Mouse (Mus musculus) mature B cell (primary cell): ENCODE data around the gene Cnmd.

Experiments
- in situ Hi-C: fragments of 300-500 bp; cut with MboI; formaldehyde crosslinking; loops from 2 replicates; pipeline ENCODE4 v1.14.3; 2019

The Cnmd gene

DNA sequence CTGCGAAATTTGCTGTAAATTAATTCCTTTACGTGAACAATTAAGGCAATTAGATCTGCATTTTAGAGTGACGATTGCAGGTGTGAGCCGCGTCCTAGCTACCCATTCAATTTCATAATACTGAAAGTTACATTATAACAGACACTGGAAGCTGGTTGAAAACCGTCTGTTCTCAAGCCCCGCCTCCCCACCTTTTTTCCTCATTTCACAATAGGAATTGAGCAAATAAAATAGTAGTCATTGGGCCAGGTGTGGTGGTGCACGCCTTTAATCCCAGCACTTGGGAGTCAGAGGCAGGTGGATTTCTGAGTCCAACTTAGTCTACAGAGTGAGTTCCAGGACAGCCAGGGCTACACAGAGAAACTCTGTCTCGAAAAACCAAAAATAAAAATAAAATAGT lies 19.9 kb downstream of the Cnmd start:
- in situ Hi-C loops: no loop called here

DNA sequence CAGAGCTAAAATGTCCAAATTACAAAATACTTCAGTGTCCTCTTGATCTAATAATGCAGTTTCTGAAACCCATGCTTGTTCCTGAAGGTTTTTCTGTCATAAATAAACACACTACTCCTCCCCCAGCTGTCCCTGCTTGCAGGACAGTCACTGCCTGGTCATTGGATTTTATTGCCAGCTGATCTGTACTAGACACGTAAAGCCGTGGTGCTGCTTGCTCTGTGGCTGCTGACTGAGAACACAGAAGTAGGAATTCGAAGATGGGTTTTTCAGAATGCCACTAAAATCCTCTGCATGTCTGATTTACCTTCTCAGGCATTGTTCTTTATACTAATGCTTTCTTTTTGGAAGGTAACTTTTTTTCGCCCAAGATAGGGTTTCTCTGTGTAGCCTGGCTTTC lies 25.2 kb downstream of the Cnmd start:
- in situ Hi-C loops: no loop called here

DNA sequence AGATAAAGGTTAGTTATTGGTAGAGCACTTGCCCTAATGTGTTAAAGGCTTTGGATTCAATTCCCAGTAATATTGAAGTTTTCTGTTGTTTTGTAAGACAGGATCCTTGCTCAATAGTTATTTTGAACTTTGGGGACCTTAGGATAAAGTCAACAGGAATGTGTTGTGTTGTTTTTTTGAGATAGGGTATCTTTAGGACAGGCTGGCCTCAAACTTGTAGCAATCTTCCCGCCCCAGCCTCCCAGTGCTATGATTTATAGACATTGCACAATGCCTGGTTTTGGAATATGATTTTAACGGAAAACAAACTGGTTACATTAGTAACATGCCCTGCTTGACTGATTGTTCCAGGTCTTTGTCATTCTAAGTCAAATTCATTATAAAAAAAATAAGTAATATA lies 28.8 kb downstream of the Cnmd start:
- in situ Hi-C loops: no loop called here

DNA sequence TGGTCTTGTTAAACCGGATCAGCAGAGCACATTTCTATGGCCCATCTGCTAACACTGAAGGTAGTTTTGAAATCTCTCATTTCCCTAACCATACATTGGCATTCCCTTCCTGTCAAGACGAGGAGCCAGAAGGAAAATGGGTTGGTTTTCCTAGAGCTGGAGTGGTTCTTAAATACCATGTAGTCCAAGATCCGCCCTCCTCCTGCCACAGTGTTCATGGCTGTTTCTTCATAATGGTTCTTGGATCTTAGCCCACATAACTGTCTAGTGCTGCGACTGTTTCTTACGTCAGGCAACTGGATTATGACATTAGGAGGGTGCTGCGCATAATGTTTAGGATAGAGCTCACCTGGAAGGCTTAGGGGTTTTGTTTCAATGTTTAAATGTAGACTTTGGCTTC lies 29.6 kb downstream of the Cnmd start:
- in situ Hi-C loops: no loop called here

DNA sequence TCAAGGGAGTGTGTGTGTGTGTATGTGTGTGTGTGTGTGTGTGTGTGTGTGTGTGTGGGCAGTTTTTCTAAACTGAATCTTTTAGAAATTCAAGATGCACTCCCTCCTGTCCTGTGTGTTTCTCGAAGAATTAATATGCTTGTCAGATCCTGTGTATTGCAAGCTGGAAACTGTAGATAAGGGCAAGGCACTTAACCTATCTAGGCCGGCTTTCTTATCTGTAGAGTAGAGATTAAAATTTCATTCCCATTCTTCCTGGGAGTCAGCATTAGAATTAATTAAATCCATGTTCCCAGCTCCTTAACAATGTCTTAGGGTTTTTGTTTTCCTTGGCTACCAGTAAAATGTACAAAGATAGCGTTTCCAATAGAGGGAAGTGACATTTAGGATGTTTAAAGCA lies 40.8 kb downstream of the Cnmd start:
- in situ Hi-C loops: no loop called here

DNA sequence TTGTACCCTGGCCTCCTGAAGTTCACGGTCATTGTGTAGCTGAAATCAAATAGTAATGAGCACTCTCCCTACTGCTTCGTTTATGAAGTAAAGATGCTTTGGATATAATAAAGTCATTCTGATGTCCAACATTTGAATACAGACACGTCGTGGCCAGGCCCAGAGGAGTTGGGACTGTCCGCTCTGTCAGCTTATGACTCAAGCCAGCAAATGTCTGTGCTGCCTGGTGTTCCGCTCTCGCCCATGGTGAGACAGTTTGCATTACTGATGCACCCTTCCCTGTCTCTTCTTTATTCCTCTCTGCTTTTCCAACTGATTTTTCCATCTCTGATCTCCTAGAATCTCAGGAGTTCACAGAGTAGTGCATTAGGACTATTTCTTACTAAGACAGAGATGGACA lies 42.2 kb downstream of the Cnmd start:
- in situ Hi-C loops: no loop called here

DNA sequence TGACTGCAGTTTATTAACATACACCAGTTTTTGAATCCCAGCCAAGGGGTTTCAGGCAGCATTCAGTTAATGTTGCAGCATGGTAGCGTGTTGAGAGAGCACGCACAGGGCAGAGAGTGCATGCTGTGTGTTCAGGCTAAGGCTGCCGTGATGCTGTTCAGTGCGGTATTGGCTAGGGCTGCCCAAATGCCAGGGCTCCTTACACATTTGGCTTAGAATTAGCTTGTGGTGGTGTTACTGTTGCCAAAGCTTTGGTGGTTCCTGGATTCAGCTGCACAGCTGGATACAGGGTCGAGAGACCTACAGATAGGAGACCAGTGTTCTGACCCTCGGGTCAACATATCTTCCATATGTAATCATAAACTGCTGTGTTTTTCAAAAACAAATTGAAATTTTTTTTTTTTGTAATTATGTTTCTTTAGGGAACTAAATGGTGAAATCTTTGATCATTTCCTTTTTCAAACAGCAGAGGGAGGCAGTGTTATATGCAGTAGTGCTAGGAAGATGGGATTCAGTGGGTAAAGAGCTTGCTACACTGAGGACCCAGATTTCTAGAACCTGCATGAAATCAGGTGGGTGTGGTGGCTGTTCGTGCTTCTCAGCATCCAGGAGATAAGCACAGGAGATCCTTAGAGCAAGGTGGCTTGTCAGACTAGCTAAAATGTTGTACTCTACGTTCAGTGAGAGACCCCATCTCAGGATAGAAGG lies 44.7 kb downstream of the Cnmd start:
- in situ Hi-C loops: no loop called here

DNA sequence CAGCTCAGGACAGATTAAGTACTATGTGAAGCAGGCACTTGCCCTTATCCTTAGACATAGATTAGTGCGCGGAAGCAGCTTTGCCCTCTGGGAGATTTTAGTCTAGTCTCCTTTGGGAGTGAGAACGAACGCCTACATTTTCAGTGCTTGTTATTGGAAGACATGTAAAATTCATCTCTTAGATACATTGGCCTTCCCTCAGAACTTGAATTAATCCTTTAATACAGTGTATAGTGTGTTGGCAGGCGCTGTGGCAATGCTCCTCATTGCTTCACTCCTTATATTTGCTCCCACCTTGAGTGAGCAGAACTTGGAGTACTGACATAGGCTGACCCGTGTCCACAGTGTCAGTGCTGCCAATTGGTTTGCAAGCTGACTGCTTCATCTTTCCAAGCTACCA lies 53.7 kb downstream of the Cnmd start:
- in situ Hi-C loops: no loop called here

DNA sequence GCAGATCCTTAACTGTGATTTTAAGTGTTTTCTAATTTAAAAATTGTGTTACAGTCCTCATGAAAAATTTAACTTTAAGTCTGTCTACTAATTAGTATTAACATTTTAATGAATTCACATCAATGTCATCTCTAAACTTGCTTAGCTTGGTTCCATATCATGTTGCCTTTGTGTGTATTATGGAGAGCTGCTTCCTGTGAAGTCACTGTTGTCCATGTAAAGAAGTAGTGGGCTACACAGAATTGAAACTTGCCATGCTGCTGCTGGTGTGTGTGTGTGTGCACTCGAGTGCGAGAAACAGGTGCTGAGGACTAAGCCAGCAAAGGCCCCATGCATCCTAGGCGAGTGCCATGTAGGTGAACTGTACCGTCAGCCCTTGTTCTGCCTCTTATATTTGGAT lies 54.6 kb downstream of the Cnmd start:
- in situ Hi-C loops: no loop called here

DNA sequence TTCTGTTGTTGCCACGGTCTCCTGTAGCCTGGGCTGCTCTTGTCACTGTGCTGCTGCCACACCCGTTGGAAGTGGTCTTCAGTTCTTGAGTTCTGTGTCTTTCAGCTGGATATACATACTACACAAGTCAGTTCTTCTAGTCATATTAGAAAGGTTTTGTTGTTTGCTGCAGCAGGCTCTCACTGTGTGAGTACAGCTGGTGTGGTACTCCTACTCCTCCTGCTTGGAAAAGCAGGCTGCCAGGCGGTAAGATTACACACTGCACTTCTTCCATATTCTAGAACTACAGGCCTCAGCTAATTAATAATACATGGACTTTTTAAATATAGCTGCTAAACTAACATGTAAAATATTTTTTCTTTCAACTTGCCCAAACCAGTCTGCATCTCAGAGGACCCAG lies 55.1 kb downstream of the Cnmd start:
- in situ Hi-C loops: no loop called here

DNA sequence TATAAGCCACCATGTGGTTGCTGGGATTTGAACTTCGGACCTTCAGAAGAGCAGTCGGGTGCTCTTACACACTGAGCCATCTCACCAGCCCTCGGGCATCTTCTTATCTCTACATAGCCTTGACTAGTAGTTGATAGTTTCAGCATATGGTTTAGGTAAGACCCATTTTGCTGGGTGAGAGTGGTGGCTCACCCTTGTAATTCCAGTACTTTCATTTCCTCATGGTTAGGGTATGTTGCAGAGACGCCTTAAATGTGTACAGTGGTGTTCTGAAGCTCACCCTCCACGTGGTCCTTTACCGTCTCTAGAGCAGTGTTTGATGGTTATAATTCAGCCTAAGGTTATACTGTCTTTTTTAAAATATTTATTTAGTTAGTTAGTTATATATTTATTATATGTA lies 55.6 kb downstream of the Cnmd start:
- in situ Hi-C loops: no loop called here

DNA sequence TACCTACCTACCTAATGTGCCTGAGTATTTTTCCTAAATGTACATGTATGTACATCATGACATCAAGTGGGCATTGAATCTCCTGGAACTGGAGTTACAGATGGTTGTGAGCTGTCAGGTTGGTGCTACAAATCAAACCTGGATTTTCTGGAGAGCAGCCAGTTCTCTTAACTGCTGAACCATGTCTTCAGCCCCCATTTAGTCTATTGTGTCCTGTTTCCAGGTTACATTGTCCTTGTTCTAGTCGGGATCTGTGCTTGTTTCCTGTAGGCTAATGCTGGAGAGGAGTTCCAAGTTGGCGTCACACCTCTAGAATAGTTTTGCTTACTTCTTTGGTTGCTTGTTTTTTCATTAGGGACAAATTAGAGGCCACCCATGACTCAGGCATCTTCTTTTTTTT lies 56.1 kb downstream of the Cnmd start:
- in situ Hi-C loops: no loop called here

DNA sequence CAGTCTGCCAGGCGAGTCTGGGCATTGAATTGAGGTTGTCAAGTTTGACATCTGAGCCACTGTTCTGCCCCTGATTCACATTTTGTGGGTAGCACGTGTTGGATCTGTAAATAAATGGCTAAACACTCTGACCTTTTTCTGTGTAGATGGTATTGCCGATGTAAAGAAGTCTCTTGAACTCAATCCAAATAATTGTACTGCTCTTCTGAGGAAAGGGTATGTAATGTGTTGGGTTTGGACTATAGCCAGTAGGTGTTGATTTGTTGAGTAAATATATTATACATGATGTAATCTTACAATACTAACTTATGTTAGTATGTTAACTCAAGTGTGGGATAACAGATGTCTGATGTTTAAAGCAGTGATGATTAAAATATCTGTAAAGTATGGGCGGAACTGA lies 65.4 kb downstream of the Cnmd start:
- in situ Hi-C loops: no loop called here

DNA sequence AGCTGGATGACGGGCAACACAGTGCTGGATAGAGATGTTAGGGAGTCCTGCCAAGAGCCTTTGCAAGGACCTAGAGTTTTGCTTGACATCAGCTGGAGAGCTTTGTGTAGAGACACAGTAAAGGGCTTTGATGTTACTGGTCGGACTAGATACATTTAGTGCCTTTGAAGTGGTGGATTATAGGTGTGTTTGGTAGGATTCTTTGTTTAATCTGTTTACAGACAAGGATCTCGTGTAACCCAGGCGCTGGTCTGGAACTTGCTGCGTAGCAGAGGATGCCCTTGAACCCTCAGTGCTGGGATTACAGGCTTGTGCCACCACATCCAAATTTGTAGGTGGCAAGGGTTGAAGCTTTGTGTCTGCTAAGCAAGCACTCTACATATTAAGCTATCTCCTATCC lies 67.9 kb downstream of the Cnmd start:
- in situ Hi-C loops: no loop called here

DNA sequence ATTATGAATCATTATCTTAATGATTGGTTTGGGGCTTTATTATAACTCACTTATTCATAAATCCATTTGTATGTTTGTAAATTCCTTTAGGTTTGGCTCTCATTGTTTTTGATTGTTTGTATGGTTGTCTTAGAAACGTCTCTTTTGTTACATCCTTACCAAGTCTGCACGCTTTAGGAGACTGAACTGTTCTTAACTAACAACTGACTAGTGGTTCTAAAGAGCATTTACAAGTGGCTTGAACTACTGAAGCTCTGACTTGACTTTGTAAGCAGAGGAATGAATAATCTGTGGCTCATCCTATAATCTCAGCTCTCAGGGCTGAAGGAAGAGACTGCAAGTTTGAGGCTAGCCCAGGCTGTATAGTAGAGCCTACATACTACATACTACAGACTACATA lies 70.4 kb downstream of the Cnmd start:
- in situ Hi-C loops: no loop called here

DNA sequence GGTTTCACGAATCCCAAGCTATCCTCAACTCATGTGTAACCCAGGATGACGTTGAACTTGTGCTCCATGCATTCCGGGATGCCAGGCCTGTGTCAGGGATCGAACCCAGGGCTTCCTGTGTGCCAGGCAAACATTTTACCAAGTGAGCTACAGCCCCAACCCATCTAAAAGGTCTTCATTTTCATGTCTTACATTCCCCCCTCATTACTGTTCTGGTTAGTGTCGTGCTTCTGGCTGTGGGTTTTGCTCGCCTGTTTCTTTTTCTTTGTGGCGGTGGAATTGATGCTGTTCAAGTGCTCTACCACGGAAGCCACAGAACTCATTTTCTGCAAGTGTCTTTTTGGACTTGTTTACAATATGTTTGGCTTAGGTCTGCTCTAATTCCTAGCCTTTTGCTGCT lies 71.1 kb downstream of the Cnmd start:
- in situ Hi-C loops: no loop called here

DNA sequence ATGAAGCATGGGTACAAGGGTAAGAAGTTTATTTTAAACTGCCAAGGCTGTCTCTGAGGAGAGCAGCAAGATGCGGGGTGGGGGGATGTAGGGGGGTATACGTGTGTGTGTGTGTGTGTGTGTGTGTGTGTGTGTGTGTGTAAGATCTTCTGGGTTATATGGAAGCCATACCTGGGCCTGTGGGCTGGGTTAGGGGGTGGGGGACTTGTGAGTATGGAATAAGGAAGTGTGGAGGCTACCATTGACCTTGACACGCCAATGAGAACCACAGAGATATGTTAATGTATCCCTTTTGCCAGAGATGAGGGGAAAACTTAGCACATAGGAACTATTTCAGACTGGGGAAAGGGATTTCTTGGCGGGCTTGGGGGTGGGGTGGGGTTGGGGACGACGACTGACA lies 72.6 kb downstream of the Cnmd start:
- in situ Hi-C loops: loop anchor here (10.0 kb wide), 1 partner anchor 195 kb away; the partner anchor contains the start of genes Mtrf1 and Naa16

DNA sequence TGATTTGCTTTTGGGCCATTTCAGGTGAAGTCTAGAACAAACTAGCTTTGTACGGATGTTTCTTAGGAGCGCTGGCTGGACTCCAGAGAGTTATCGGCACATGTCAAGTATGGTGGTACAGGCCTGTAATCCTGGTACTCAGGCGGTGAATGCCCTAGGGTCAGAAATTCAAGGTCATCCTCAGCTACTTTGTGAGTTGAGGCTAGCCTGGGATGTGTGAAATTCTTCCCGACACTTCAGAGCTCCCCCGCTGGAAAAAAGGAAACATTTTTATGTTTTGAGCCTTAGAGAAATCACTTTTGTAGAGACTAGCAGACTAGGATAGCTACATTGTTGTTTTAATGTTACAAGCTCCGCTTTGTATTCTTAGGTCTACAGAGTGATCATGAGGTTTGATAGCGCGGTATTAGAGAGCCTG lies 73.4 kb downstream of the Cnmd start:
- in situ Hi-C loops: loop anchor here (10.0 kb wide), 1 partner anchor 194 kb away; the partner anchor contains the start of genes Mtrf1 and Naa16

DNA sequence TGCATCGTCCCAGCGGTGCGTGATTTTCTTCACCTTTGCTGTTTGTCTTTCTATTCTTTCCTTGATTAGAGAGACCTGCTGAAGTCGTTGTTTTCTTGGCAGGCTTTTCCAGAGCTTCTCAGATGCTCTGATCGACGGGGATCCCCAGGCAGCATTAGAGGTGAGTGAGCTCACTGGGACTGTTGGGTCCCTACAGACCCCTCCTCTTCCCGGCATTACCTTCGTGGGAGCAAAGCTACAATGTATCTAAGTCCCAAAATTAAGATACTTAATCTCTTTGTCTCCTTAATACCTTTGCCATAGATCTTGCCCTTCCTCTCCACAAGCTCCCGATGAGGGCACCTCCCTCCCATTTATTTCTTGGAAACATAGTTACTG lies 74.1 kb downstream of the Cnmd start:
- in situ Hi-C loops: loop anchor here (10.0 kb wide), 1 partner anchor 193 kb away; the partner anchor contains the start of genes Mtrf1 and Naa16
